11 mouse cellular contexts compared by ENCODE assay signal in genomic region chr11:76372120-76372519, GRCm38 (mm10). TPM values are rescaled to one million over a fixed set of nuclear protein-coding genes. Genes with fewer than 3 reads are reported as not detected.
DNase-seq lines count a peak whose midpoint lies in the region; ATAC-seq and TF ChIP-seq lines count a peak whose summit lies in the region.
"Had no signal": no experiment of that assay in that cellular context is flagged by ENCODE, and none has a peak within 500 bp of the region (broad histone marks: within the 10 kb centered on the region; RNA-seq: fewer than 3 reads in every experiment).

No protein-coding gene starts in this region.

- H3K9me3 ChIP-seq in hindbrain, embryonic 10.5 days, result no peaks in the 10 kb centered on the region
- no peaks in the 10 kb centered on the region for H3K9me3 ChIP-seq in hindbrain, embryonic 11.5 days (ENCODE audit: control insufficient read depth, low read length)
- H3K9me3 ChIP-seq in limb, embryonic 10.5 days (replicated peaks), result no peaks in the 10 kb centered on the region
- H3K9me3 ChIP-seq: forebrain, embryonic 15.5 days; midbrain, embryonic 15.5 days had no signal

- H3K36me3 ChIP-seq in hindbrain, embryonic 10.5 days, result peaks cover 5% of the 10 kb centered on the region; the same call in 1 of the 2 replicates
- H3K36me3 ChIP-seq in hindbrain, embryonic 11.5 days (ENCODE audit: control insufficient read depth, insufficient read depth, low read length), result no peaks in the 10 kb centered on the region
- H3K36me3 ChIP-seq in limb, embryonic 10.5 days, result peaks cover 6% of the 10 kb centered on the region
- H3K36me3 ChIP-seq: forebrain, embryonic 15.5 days; midbrain, embryonic 15.5 days had no signal

- no peak for TF ChIP-seq CTCF in embryonic fibroblast, embryonic 13.5 days (IDR thresholded peaks at IDR 0.05; ENCODE audit: borderline replicate concordance, insufficient read depth, low read length)

- no peak overlapping the region for H3K4me2 ChIP-seq in hindbrain, embryonic 11.5 days (replicated peaks; ENCODE audit: low read depth, low read length)
- H3K4me2 ChIP-seq: forebrain, embryonic 15.5 days; midbrain, embryonic 15.5 days had no signal

- 79% methylated on average over 2 of the region's 2 CpGs for WGBS in hindbrain, embryonic 10.5 days
- WGBS in hindbrain, embryonic 11.5 days, result 78% methylated on average over 2 of the region's 2 CpGs
- WGBS in limb, embryonic 10.5 days, result 66% methylated on average over 2 of the region's 2 CpGs

- TF ChIP-seq POLR2A in embryonic fibroblast, embryonic 13.5 days (IDR thresholded peaks at IDR 0.05; ENCODE audit: low read depth, low read length), result no peak

- no peaks in the 10 kb centered on the region for H3K27me3 ChIP-seq in hindbrain, embryonic 10.5 days (ENCODE audit: insufficient read depth, poor library complexity, severe bottlenecking)
- H3K27me3 ChIP-seq in hindbrain, embryonic 11.5 days (ENCODE audit: control insufficient read depth, insufficient read depth, low read length), result no peaks in the 10 kb centered on the region
- H3K27me3 ChIP-seq in limb, embryonic 10.5 days (ENCODE audit: low read depth, poor library complexity, severe bottlenecking), result no peaks in the 10 kb centered on the region
- H3K27me3 ChIP-seq: forebrain, embryonic 15.5 days; midbrain, embryonic 15.5 days had no signal

- H3K4me3 ChIP-seq in hindbrain, embryonic 10.5 days, result no peak overlapping the region
- no peak overlapping the region for H3K4me3 ChIP-seq in hindbrain, embryonic 11.5 days (ENCODE audit: low read depth, low read length)
- H3K4me3 ChIP-seq in embryonic fibroblast, embryonic 13.5 days (ENCODE audit: insufficient read depth, low read length), result no peak overlapping the region
- no peak overlapping the region for H3K4me3 ChIP-seq in limb, embryonic 10.5 days
- H3K4me3 ChIP-seq: forebrain, embryonic 15.5 days; midbrain, embryonic 15.5 days had no signal

- peaks cover 51% of the 10 kb centered on the region for H3K4me1 ChIP-seq in hindbrain, embryonic 10.5 days (replicated peaks)
- peaks cover 2% of the 10 kb centered on the region; the same call in 1 of the 2 replicates for H3K4me1 ChIP-seq in hindbrain, embryonic 11.5 days (replicated peaks; ENCODE audit: control insufficient read depth, insufficient read depth, low read length)
- H3K4me1 ChIP-seq in embryonic fibroblast, embryonic 13.5 days (ENCODE audit: control insufficient read depth, insufficient read depth, low read length), result peaks cover 27% of the 10 kb centered on the region
- peaks cover 64% of the 10 kb centered on the region for H3K4me1 ChIP-seq in limb, embryonic 10.5 days

- no peak overlapping the region for H3K9ac ChIP-seq in hindbrain, embryonic 11.5 days (ENCODE audit: low read depth, low read length)
- H3K9ac ChIP-seq: forebrain, embryonic 15.5 days; midbrain, embryonic 15.5 days had no signal

- no peak for ATAC-seq in hindbrain, embryonic 11.5 days (ENCODE audit: low FRiP score)
- ATAC-seq: forebrain, embryonic 15.5 days; midbrain, embryonic 15.5 days had no signal

- no peak for DNase-seq in hindbrain, embryonic 10.5 days (ENCODE audit: low spot score)
- no peak for DNase-seq in hindbrain, embryonic 11.5 days (ENCODE audit: low spot score)
- peak; percentile 20 for DNase-seq in adipocyte (ENCODE audit: low spot score)
- no peak for DNase-seq in limb, embryonic 10.5 days (ENCODE audit: low spot score)
- DNase-seq in MN1 (ENCODE audit: low spot score), result no peak
- DNase-seq in kidney, adult 18-20 months, result no peak
- no peak for DNase-seq in urinary bladder, adult 2 months (ENCODE audit: low spot score)
- DNase-seq: layer of hippocampus, postnatal 36 days had no signal

- H3K27ac ChIP-seq in hindbrain, embryonic 10.5 days, result peak overlapping the region; percentile 9; the same call in 1 of the 2 replicates
- H3K27ac ChIP-seq in hindbrain, embryonic 11.5 days (ENCODE audit: low read depth, low read length), result no peak overlapping the region
- H3K27ac ChIP-seq in embryonic fibroblast, embryonic 13.5 days (ENCODE audit: insufficient read depth, low read length), result peak overlapping the region; percentile 2; the same call in 1 of the 2 replicates
- peak overlapping the region; percentile 66; the same call in 1 of the 2 replicates for H3K27ac ChIP-seq in limb, embryonic 10.5 days
- H3K27ac ChIP-seq: forebrain, embryonic 15.5 days; midbrain, embryonic 15.5 days had no signal

RNA-seq across cellular contexts. Expression of gene Nxn, which starts 26.8 kb away (rescaled TPM):
- polyA plus RNA-seq in hindbrain, embryonic 10.5 days (2016; fragmentation: Nextera tagmentation; extraction: Ambion mirVana), result 45.3 and 46.6 TPM in 2 replicates
- 40.0 and 45.2 TPM in 2 replicates for polyA plus RNA-seq in hindbrain, embryonic 11.5 days (2014; fragmentation: Nextera tagmentation; extraction: Ambion mirVana)
- 135 and 156 TPM in 2 replicates for polyA plus RNA-seq in embryonic fibroblast, embryonic 13.5 days (2011; ENCODE audit: insufficient read length, low read depth, missing spikeins)
- 53.3 and 55.7 TPM in 2 replicates for polyA plus RNA-seq in limb, embryonic 10.5 days (2016; fragmentation: Nextera tagmentation; extraction: Ambion mirVana)
- 59.5 and 71.7 TPM in 2 replicates for polyA plus RNA-seq in urinary bladder, adult 2 months (2012; rRNA removed)

RNA-seq across cellular contexts. Expression of gene Timm22, which starts 34.6 kb away (rescaled TPM):
- 123 and 148 TPM in 2 replicates for polyA plus RNA-seq in hindbrain, embryonic 10.5 days (2016; fragmentation: Nextera tagmentation; extraction: Ambion mirVana)
- polyA plus RNA-seq in hindbrain, embryonic 11.5 days (2014; fragmentation: Nextera tagmentation; extraction: Ambion mirVana), result 113 and 116 TPM in 2 replicates
- polyA plus RNA-seq in embryonic fibroblast, embryonic 13.5 days (2011; ENCODE audit: insufficient read length, low read depth, missing spikeins), result 28.2 and 35.5 TPM in 2 replicates
- polyA plus RNA-seq in limb, embryonic 10.5 days (2016; fragmentation: Nextera tagmentation; extraction: Ambion mirVana), result 144 and 147 TPM in 2 replicates
- polyA plus RNA-seq in urinary bladder, adult 2 months (2012; rRNA removed), result 19.6 and 21.5 TPM in 2 replicates
